Mouse (Mus musculus): ENCODE results near the gene Gm49355. TPM values are rescaled to one million over a fixed set of nuclear protein-coding genes. Genes with fewer than 3 reads are reported as not detected.

Gm49355 gene
- total RNA-seq, 1 experiment from 2014 or later, result 0.23 TPM

GRCm38 (mm10) chr14:12341789-12342457 is 58.1 kb downstream of the Gm49355 start:
- ATAC-seq (ENCODE audit: extremely low read depth, insufficient number of reproducible peaks, low FRiP score, poor library complexity, severe bottlenecking), result no peak

- ATAC-seq (ENCODE audit: extremely low read depth, insufficient number of reproducible peaks, low FRiP score, poor library complexity, severe bottlenecking), result no peak
Measured at GRCm38 (mm10) chr14:12342458-12343131, 58.8 kb downstream of the Gm49355 start.

- no peak for ATAC-seq (ENCODE audit: extremely low read depth, insufficient number of reproducible peaks, low FRiP score, poor library complexity, severe bottlenecking)
Measured at GRCm38 (mm10) chr14:12343451-12343941, 59.7 kb downstream of the Gm49355 start.

- ATAC-seq (ENCODE audit: extremely low read depth, insufficient number of reproducible peaks, low FRiP score, poor library complexity, severe bottlenecking), result no peak
Measured at GRCm38 (mm10) chr14:12344061-12344745, 60.4 kb downstream of the Gm49355 start.

GRCm38 (mm10) chr14:12344746-12345240 is 61.0 kb downstream of the Gm49355 start:
- no peak for ATAC-seq (ENCODE audit: extremely low read depth, insufficient number of reproducible peaks, low FRiP score, poor library complexity, severe bottlenecking)

- no peak for ATAC-seq (ENCODE audit: extremely low read depth, insufficient number of reproducible peaks, low FRiP score, poor library complexity, severe bottlenecking)
Measured at GRCm38 (mm10) chr14:12345241-12345921, 61.6 kb downstream of the Gm49355 start.

GRCm38 (mm10) chr14:12346011-12346864 is 62.5 kb downstream of the Gm49355 start:
- no peak for ATAC-seq (ENCODE audit: extremely low read depth, insufficient number of reproducible peaks, low FRiP score, poor library complexity, severe bottlenecking)

- no peak for ATAC-seq (ENCODE audit: extremely low read depth, insufficient number of reproducible peaks, low FRiP score, poor library complexity, severe bottlenecking)
Measured at GRCm38 (mm10) chr14:12346865-12347600, 63.3 kb downstream of the Gm49355 start.

GRCm38 (mm10) chr14:12348089-12348488 is 64.3 kb downstream of the Gm49355 start, which contains the start of gene Fezf2:
Gene Fezf2, minus strand, starts transcription at chr14:12348189.
- no peak for ATAC-seq (ENCODE audit: extremely low read depth, insufficient number of reproducible peaks, low FRiP score, poor library complexity, severe bottlenecking)

- ATAC-seq (ENCODE audit: extremely low read depth, insufficient number of reproducible peaks, low FRiP score, poor library complexity, severe bottlenecking), result no peak
Measured at GRCm38 (mm10) chr14:12349334-12350090, 65.7 kb downstream of the Gm49355 start.

- no peak for ATAC-seq (ENCODE audit: extremely low read depth, insufficient number of reproducible peaks, low FRiP score, poor library complexity, severe bottlenecking)
Measured at GRCm38 (mm10) chr14:12350271-12350916, 66.6 kb downstream of the Gm49355 start.

Other genes with a start within 250 kb of the Gm49355 start
- 11.2 and 14.0 TPM in 2 replicates for gene 3830406C13Rik, start 197 bp downstream of the Gm49355 start, total RNA-seq (2017)
- gene Fezf2, start 64.2 kb downstream of the Gm49355 start, total RNA-seq (2017), result not detected in 2 replicates

Data from neutrophil, adult 5-6 weeks (primary cell).